Mouse (Mus musculus): ENCODE results near the gene Rbfox1. TPM values are rescaled to one million over a fixed set of nuclear protein-coding genes. Genes with fewer than 3 reads are reported as not detected.

The Rbfox1 gene
- polyA plus RNA-seq, 1 experiment from 2014 or later, result 1.9 TPM

GRCm38 (mm10) chr16:7154671-7155070, 1269.5 kb downstream of the Rbfox1 start:
- Histone ChIP-seq H3K4me2 (replicated peaks; ENCODE audit: low read depth) (no peak overlapping the region), H3K4me1 (replicated peaks; ENCODE audit: control insufficient read depth, insufficient read depth) (no peaks in the 10 kb centered on the region), H3K27ac (replicated peaks) (no peak overlapping the region), H3K36me3 (ENCODE audit: control insufficient read depth, insufficient read depth, low read length) (no peaks in the 10 kb centered on the region), H3K4me3 (ENCODE audit: low read depth, low read length) (no peak overlapping the region), H3K9ac (ENCODE audit: low read length) (no peak overlapping the region), H3K27me3 (ENCODE audit: control insufficient read depth, insufficient read depth, low read length) (no peaks in the 10 kb centered on the region), H3K9me3 (ENCODE audit: control insufficient read depth, low read length) (no peaks in the 10 kb centered on the region)
- no peak for TF ChIP-seq CTCF (IDR thresholded peaks at IDR 0.05; ENCODE audit: low read depth)
- TF ChIP-seq EP300 (optimal IDR thresholded peaks at IDR 0.05), result no peak
- no peak for ATAC-seq (ENCODE audit: low FRiP score, low TSS enrichment)
- no peak for DNase-seq (ENCODE audit: low spot score)
- 69% methylated on average over 3 of the region's 3 CpGs for WGBS

- TF ChIP-seq CTCF (IDR thresholded peaks at IDR 0.05; ENCODE audit: low read depth), result no peak
- TF ChIP-seq EP300 (optimal IDR thresholded peaks at IDR 0.05), result no peak
- Histone ChIP-seq H3K9ac (ENCODE audit: low read length) (no peak overlapping the region), H3K4me1 (replicated peaks; ENCODE audit: control insufficient read depth, insufficient read depth) (no peaks in the 10 kb centered on the region), H3K4me2 (replicated peaks; ENCODE audit: low read depth) (no peak overlapping the region), H3K4me3 (ENCODE audit: low read depth, low read length) (no peak overlapping the region), H3K27ac (replicated peaks) (no peak overlapping the region), H3K9me3 (ENCODE audit: control insufficient read depth, low read length) (no peaks in the 10 kb centered on the region), H3K36me3 (ENCODE audit: control insufficient read depth, insufficient read depth, low read length) (no peaks in the 10 kb centered on the region), H3K27me3 (ENCODE audit: control insufficient read depth, insufficient read depth, low read length) (no peaks in the 10 kb centered on the region)
- no peak for DNase-seq (ENCODE audit: low spot score)
- 64% methylated on average over 8 of the region's 8 CpGs for whole genome bisulfite sequencing
- no peak for ATAC-seq (ENCODE audit: low FRiP score, low TSS enrichment)
These were observed 1274.0 kb downstream of the Rbfox1 start for GRCm38 (mm10) chr16:7158856-7159826.

GRCm38 (mm10) chr16:7159827-7160217, 1274.7 kb downstream of the Rbfox1 start:
- Histone ChIP-seq H3K4me2 (replicated peaks; ENCODE audit: low read depth) (no peak overlapping the region), H3K27ac (replicated peaks) (no peak overlapping the region), H3K36me3 (ENCODE audit: control insufficient read depth, insufficient read depth, low read length) (no peaks in the 10 kb centered on the region), H3K9me3 (ENCODE audit: control insufficient read depth, low read length) (no peaks in the 10 kb centered on the region), H3K9ac (ENCODE audit: low read length) (no peak overlapping the region), H3K4me3 (ENCODE audit: low read depth, low read length) (no peak overlapping the region), H3K4me1 (replicated peaks; ENCODE audit: control insufficient read depth, insufficient read depth) (no peaks in the 10 kb centered on the region), H3K27me3 (ENCODE audit: control insufficient read depth, insufficient read depth, low read length) (no peaks in the 10 kb centered on the region)
- 77% methylated on average over 6 of the region's 6 CpGs for WGBS
- no peak for DNase-seq (ENCODE audit: low spot score)
- TF ChIP-seq CTCF (IDR thresholded peaks at IDR 0.05; ENCODE audit: low read depth), result no peak
- no peak for TF ChIP-seq EP300 (optimal IDR thresholded peaks at IDR 0.05)
- ATAC-seq (ENCODE audit: low FRiP score, low TSS enrichment), result no peak

- no peaks in the 10 kb centered on the region for H3K36me3 ChIP-seq (ENCODE audit: control insufficient read depth, insufficient read depth, low read length)
- H3K4me1 ChIP-seq (replicated peaks; ENCODE audit: control insufficient read depth, insufficient read depth), result no peaks in the 10 kb centered on the region
- H3K4me2 ChIP-seq (replicated peaks; ENCODE audit: low read depth), result no peak overlapping the region
- DNase-seq (ENCODE audit: low spot score) (no peak), ATAC-seq (ENCODE audit: low FRiP score, low TSS enrichment) (no peak)
- H3K9me3 ChIP-seq (ENCODE audit: control insufficient read depth, low read length), result no peaks in the 10 kb centered on the region
- no peak overlapping the region for H3K4me3 ChIP-seq (ENCODE audit: low read depth, low read length)
- no peak overlapping the region for H3K27ac ChIP-seq (replicated peaks)
- TF ChIP-seq EP300 (optimal IDR thresholded peaks at IDR 0.05), result no peak
- no peak for TF ChIP-seq CTCF (IDR thresholded peaks at IDR 0.05; ENCODE audit: low read depth)
- WGBS, result 59% methylated on average over 4 of the region's 4 CpGs
- no peaks in the 10 kb centered on the region for H3K27me3 ChIP-seq (ENCODE audit: control insufficient read depth, insufficient read depth, low read length)
- H3K9ac ChIP-seq (ENCODE audit: low read length), result no peak overlapping the region
These were observed 1277.0 kb downstream of the Rbfox1 start for GRCm38 (mm10) chr16:7162168-7162567.

GRCm38 (mm10) chr16:7163688-7164087, 1278.5 kb downstream of the Rbfox1 start:
- Histone ChIP-seq H3K9ac (ENCODE audit: low read length) (no peak overlapping the region), H3K27me3 (ENCODE audit: control insufficient read depth, insufficient read depth, low read length) (no peaks in the 10 kb centered on the region)
- no peak for DNase-seq (ENCODE audit: low spot score)

GRCm38 (mm10) chr16:7164153-7164737, 1279.1 kb downstream of the Rbfox1 start:
- 89% methylated on average over 8 of the region's 8 CpGs for WGBS
- no peak for TF ChIP-seq EP300 (optimal IDR thresholded peaks at IDR 0.05)
- no peak for TF ChIP-seq CTCF (IDR thresholded peaks at IDR 0.05; ENCODE audit: low read depth)

More at GRCm38 (mm10) chr16:7163688-7164087, 1278.5 kb downstream of the Rbfox1 start:
- no peak for ATAC-seq (ENCODE audit: low FRiP score, low TSS enrichment)
- 79% methylated on average over 4 of the region's 4 CpGs for WGBS
- Histone ChIP-seq H3K4me3 (ENCODE audit: low read depth, low read length) (no peak overlapping the region), H3K9me3 (ENCODE audit: control insufficient read depth, low read length) (no peaks in the 10 kb centered on the region), H3K27ac (replicated peaks) (no peak overlapping the region), H3K4me1 (replicated peaks; ENCODE audit: control insufficient read depth, insufficient read depth) (no peaks in the 10 kb centered on the region), H3K36me3 (ENCODE audit: control insufficient read depth, insufficient read depth, low read length) (no peaks in the 10 kb centered on the region), H3K4me2 (replicated peaks; ENCODE audit: low read depth) (no peak overlapping the region)
- no peak for TF ChIP-seq CTCF (IDR thresholded peaks at IDR 0.05; ENCODE audit: low read depth)
- TF ChIP-seq EP300 (optimal IDR thresholded peaks at IDR 0.05), result no peak

More at GRCm38 (mm10) chr16:7164153-7164737, 1279.1 kb downstream of the Rbfox1 start:
- H3K27me3 ChIP-seq (ENCODE audit: control insufficient read depth, insufficient read depth, low read length), result no peaks in the 10 kb centered on the region
- no peaks in the 10 kb centered on the region for H3K9me3 ChIP-seq (ENCODE audit: control insufficient read depth, low read length)
- DNase-seq (ENCODE audit: low spot score) (no peak), ATAC-seq (ENCODE audit: low FRiP score, low TSS enrichment) (no peak)
- H3K36me3 ChIP-seq (ENCODE audit: control insufficient read depth, insufficient read depth, low read length), result no peaks in the 10 kb centered on the region
- no peak overlapping the region for H3K27ac ChIP-seq (replicated peaks)
- no peak overlapping the region for H3K4me3 ChIP-seq (ENCODE audit: low read depth, low read length)
- no peak overlapping the region for H3K9ac ChIP-seq (ENCODE audit: low read length)
- no peaks in the 10 kb centered on the region for H3K4me1 ChIP-seq (replicated peaks; ENCODE audit: control insufficient read depth, insufficient read depth)
- no peak overlapping the region for H3K4me2 ChIP-seq (replicated peaks; ENCODE audit: low read depth)
